Mouse (Mus musculus): ENCODE results near the gene Ank3.

Gene Ank3

DNA sequence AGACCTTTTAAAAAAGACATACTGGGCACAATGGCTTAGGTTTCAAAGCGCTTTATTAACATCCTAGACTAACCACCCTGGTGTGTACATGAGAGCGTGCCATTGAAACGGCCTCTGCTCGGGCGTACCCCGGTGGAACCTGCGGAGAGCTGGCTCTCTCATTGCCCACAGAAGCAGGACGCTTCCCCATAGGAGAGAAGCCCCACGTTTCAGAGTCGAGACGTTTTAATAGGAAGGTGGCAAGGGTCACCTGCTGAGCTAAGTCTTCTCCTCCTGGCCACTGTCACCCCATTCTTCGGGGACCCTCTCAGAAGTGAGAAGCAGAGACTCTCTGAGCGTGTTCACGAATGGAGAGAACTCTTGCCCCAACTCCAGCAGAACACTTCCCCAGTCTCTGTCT is 526.3 kb downstream of the Ank3 start:
- no peak for DNase-seq (ENCODE audit: low read depth, low spot score)

DNA sequence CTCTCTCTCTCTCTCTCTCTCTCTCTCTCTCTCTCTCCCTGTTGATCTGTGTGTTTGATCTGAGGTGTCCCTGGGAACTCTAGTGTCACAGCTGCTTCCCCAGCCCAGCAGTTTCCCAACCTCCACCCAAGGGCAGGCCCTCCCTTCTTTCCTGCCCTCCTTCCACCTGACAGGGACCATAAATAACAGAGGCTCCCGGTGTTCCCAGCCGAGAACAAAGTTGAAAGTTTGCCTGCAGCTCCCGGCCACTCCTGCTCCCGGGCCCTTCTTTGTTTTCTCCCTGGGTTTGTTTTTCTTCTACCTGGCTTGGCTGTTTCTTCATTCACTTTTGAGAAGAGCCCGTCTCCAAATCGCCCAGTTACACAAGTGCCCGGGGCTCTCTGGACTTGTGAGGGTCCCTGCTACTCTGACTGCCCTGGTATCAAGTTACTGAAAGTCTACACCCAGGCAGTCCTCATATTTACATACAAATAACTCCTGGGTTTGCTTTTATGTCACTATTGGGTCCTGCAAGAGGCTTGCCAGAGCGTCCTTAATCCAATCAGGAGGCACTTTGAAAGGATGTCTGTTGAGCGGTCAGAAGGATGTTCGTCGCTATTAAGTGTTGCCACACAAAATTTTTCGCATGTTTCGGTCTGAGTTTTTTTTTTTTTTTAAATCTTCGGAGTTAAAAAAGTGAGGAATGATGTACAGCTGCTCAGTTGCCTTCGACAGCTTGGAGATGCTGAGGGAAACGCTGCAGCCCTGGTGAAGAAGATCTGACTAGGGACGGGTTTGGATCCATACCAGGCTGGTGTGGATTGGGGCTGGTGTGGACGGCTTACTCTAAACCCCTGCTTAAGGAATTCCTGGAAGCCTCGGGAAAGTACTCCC is 526.9 kb downstream of the Ank3 start:
- no peak for DNase-seq (ENCODE audit: low read depth, low spot score)

DNA sequence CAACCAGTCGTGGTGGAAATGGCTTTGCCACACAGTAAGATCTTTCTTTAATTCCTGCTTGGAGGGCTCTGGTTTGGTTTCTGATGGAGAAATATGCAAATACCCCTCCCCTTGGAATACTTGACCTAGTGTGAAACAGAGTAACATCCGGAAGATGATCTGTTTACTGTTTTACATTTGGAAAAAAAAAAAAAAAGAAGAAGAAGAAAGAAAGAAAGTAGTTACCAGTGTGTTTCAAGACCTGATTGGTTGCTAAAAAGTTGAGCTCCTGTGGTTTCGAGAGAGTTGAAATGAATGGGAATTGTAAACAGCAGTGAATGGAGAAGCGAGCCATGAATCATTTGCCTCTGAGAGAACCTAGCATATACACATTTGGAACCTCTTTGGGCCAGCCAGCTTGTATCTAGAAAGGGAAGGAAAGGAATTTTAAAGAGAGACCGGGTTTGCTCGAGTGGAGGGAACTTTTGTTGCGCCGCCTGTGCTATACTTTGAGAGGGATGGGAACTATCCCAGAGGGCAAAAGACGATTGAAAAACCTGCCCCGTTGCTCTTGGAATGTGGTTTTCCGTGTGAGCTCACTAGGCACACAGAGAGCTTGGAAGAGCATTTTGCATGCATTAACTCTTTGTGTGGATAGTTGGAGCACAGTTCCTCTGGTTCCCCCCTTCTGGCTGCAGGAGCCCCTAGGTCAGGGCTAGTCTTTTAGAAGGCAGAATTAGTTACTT is 527.7 kb downstream of the Ank3 start:
- DNase-seq (ENCODE audit: low read depth, low spot score), result no peak

GRCm38 (mm10) chr10:69927012-69927411 is 528.4 kb downstream of the Ank3 start:
- DNase-seq (ENCODE audit: low read depth, low spot score), result no peak

DNA sequence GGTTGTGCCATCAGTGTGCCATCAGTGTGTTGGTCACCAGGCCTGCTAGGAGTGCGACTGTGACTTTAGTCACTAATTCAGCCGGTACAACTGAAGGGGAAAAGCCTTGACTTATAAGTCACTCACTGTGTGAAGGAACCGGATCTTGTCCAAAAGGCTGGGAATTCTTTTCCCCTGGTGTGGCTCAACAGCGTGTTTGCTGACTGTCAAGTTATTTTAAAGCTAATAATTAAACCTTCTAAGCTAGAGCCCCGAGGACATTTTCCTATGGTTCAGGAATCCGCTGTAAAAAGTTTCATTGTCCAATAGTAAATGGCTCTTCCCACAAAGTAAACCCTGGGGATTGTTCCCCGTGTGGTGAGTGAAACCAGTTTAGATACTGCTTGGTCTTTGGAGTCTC is 529.8 kb downstream of the Ank3 start:
- no peak for DNase-seq (ENCODE audit: low read depth, low spot score)

DNA sequence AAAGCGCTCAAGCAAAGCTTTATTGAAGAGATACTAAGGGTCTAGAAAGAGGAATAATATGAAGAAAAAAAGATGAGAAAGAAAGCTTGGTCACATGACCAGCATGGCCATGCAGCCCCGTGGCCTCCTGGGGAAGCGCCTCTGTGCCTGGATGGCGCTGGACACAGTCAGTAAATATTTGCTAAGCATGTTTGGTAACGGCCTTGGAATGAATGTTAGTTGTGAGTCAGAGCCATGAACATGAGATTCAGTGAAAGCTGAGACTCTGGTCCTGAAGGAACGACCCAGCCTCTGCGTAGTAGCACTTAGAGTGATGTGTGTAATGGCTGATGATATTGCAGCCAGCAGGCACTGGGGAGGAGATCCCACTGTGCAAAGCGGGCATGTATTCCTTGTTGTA is 531.9 kb downstream of the Ank3 start:
- DNase-seq (ENCODE audit: low read depth, low spot score), result no peak

DNA sequence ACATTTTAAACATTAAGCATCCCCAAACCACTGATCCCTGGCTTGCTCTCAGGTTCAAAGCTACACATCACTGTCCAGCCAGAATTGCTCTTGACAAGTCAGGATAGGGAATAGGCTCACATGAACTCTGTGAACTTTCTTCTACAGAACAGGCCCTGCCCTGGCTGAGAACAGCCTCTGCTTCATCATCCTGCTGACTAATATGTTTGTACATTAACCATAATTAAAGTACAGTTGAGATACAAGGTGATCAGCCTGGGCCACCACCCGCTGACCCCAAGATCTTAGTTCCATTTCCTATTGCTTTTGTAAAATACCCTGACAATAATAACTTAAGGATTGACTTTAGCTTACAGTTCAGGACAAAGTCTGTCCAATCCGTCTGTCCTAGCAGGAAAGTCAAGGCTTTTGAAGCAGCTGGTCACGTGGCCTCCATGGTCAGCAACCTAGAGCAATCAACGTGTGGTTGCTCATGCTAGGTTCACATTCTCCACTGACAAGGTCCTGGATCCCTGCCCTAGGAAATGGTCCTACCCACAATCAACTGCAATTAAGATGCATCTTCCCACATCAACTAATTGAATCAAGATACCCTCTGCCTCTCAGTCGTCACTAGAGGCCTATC is 538.0 kb downstream of the Ank3 start:
- DNase-seq (ENCODE audit: low read depth, low spot score), result no peak

DNA sequence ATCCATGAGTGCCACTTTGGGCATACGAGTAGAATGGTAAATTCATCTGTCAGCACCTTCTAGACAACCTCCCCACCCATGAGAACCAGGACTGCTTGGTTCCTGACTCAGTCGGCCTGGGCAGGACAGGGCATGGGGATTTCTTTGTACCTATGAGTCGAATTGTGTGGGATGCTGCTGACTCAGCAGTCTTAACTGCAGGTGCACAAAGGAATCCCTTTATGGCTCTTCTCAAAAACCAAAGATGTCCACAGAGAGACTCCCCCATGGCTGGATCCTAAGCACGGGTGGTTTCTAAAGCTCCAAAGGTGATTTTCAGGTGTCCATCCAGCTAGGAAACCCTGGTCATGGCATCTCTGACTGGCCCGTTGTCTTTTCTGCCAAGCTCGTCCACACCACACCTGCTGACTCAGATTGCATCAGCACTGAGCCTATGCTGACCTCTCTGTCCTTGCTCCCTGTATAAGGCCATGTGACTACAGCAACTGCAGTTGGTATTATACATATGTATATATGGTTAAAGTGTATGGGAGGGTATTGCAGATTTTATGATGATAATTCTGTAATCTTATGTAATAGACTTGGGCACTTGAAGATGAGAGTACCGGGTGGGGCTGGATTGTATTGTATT is 538.8 kb downstream of the Ank3 start:
- no peak for DNase-seq (ENCODE audit: low read depth, low spot score)

DNA sequence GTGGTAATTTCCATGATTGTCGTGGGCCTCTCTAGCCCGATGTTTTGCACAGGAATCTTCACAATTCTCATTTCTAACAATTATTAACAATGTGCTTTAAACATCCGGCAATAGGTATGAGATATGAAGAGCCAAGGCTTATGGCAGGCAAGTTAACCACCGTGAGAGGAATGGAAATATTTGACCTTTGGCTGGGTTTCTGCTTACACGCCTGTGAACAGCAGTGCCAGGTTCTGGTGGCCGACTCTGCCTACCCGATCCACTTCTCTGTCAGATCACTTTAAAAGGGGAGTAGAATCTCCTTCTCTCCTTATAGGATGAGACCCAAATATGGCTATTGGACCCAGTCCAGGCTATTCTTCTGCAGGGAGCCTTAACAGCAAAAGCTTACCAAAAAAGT is 540.6 kb downstream of the Ank3 start:
- no peak for DNase-seq (ENCODE audit: low read depth, low spot score)

DNA sequence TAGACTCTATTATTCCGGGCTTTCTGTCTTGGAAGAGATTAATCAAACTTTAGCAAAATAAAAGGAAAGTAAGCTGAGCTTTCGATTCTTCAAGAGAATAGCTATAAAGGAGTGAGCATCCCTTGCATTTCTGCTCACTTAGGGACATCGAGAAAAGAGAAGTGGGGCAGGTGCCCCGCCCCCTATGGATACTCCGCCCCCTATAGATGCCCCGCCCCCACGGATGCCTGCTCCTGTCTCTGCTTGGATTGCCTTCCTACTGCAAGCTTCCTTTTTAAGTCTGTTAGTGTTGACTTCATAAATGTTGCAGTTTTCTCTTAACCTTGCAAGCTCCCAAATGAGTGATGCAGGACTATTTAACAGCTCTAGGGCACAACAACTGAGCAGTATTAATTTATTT is 541.4 kb downstream of the Ank3 start:
- no peak for DNase-seq (ENCODE audit: low read depth, low spot score)

- DNase-seq (ENCODE audit: low read depth, low spot score), result no peak
Measured at GRCm38 (mm10) chr10:69941001-69941400, 542.4 kb downstream of the Ank3 start.

DNA sequence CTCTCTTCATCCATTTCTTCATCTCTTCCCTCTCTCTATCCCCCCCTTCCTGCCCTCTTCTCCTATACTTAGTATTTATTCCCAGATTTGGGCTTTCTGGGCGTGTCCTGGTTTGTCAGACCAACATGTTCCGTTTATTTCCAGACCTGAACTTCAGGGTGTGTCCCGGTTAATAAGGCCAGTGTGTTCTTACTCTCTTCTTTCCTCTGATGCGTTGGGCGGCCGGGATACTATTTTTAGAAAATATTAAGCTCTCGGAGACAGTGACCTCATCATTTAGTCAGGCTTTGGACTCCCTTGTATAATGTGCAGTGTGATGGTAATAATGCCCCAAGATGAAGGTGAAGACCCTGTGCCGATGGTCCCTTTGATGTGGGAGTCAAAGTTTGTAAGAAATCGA is 546.3 kb downstream of the Ank3 start:
- no peak for DNase-seq (ENCODE audit: low read depth, low spot score)

DNA sequence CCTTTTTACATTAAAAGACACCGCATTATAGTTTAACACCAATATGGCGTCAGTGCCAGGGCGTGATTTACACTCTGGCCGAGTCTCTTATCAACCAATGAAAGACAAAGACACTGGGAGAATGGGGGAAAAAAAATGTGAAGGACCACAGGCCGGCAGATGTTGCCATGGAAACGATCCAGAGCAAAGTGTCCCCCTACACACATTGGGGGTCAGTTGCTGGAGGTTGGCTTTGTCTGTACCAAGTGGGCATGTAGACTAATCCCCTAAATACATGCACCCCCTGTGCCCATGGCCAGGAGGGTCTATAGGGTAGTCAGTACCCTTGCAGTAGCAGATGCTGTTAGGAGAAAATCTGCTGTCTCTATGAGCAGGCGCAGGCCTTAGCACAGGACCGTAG is 547.3 kb downstream of the Ank3 start:
- no peak for DNase-seq (ENCODE audit: low read depth, low spot score)

- no peak for DNase-seq (ENCODE audit: low read depth, low spot score)
Measured at GRCm38 (mm10) chr10:69946271-69946670, 547.7 kb downstream of the Ank3 start.

DNA sequence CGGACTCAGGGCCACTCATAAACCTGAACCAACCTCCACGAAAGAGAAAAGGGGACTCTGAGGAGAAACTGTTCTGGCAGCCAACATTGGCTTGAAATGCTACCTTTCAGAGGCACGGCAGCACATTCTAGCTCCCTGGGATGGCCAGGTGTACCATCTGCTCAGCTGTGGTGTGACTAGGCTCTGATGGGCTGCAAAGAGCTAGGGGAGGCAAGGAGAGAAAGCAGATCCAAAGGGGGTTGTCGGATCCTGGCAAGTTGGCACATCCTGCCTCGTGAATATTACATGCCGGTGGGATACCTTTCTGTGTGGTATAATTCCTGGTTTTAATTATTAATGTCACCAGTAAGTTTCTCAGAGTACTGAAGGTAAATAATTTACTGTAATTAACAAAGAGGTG is 548.5 kb downstream of the Ank3 start:
- no peak for DNase-seq (ENCODE audit: low read depth, low spot score)

GRCm38 (mm10) chr10:69950236-69950918 is 551.8 kb downstream of the Ank3 start:
- DNase-seq (ENCODE audit: low read depth, low spot score), result no peak

- DNase-seq (ENCODE audit: low read depth, low spot score), result no peak
Measured at GRCm38 (mm10) chr10:69950919-69951236, 552.3 kb downstream of the Ank3 start.

DNA sequence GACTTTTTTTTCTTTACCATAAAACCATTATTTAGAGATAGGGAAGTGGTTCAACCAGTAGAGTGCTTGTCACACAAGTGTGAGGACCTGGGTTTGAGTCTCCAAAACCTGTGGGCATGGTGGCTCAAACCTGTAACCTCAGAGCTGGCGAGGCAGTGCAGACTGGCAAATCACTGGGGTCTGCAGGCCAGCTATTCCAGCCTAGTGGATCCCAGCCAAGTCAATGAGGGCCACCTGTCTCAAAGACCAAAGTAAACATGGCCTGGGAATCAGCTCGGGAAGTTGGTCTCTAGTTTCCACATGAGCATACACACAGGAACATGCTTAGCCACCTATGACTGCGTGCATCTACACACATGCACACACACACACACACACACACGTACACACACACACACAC is 552.9 kb downstream of the Ank3 start:
- DNase-seq (ENCODE audit: low read depth, low spot score), result no peak

- no peak for DNase-seq (ENCODE audit: low read depth, low spot score)
Measured at GRCm38 (mm10) chr10:69952316-69952715, 553.7 kb downstream of the Ank3 start.

- DNase-seq (ENCODE audit: low read depth, low spot score), result no peak
Measured at GRCm38 (mm10) chr10:69954657-69955267, 556.2 kb downstream of the Ank3 start.

GRCm38 (mm10) chr10:69962226-69962625 is 563.7 kb downstream of the Ank3 start:
- no peak for DNase-seq (ENCODE audit: low read depth, low spot score)

Measured in CD4-positive helper T cell, adult 2 months (primary cell).